Mouse (Mus musculus) gastrocnemius, postnatal 14 days (tissue): ENCODE measurements around the gene Depdc5. TPM values are rescaled to one million over a fixed set of nuclear protein-coding genes. Genes with fewer than 3 reads are reported as not detected.

Source experiments
- total RNA-seq, 2 experiments: library from RNA; stranded (reverse); gene quantifications; 2 replicates each; pipeline ENCODE4 v1.2.3; 2021

Gene Depdc5
- total RNA-seq, 2 experiments from 2014 or later, result 9.3 to 10.0 TPM

Other genes starting within 250 kb of the Depdc5 start
- 10 to 100 TPM; 19.1 to 20.5 TPM for gene Pisd, start 78.1 kb upstream of the Depdc5 start, total RNA-seq
- gene Gm20671, start 36.6 kb upstream of the Depdc5 start, total RNA-seq, result not detected
- 1 to 10 TPM; 6.1 to 6.9 TPM for gene Prr14l, start 9.4 kb upstream of the Depdc5 start, total RNA-seq
- gene Ywhah, start 155.1 kb downstream of the Depdc5 start, total RNA-seq, result 10 to 100 TPM; 68.9 to 81.7 TPM
- gene Slc5a1, start 240.5 kb downstream of the Depdc5 start, total RNA-seq, result not detected